Mouse (Mus musculus): ENCODE measurements at regions not wholly inside any gene's neighbourhood (a gene's known extent, or its start where the extent isn't known, plus 50 kb on each side); places are given as distances from the start of the nearest gene placed in this dataset.
A peak's percentile ranks its signal among the peaks of the same experiment; 100 is the strongest.

GRCm38 (mm10) chr8:116837991-116838390 lies 83.3 kb downstream of the Cmc2 start:
- ATAC-seq (ENCODE audit: insufficient number of reproducible peaks, low FRiP score, low TSS enrichment), result no peak

- ATAC-seq (ENCODE audit: insufficient number of reproducible peaks, low FRiP score, low TSS enrichment), result peak; percentile 55; the same call in 1 of the 2 replicates
Observed at GRCm38 (mm10) chr8:116832181-116832580, 89.1 kb downstream of the Cmc2 start.

- ATAC-seq (ENCODE audit: insufficient number of reproducible peaks, low FRiP score, low TSS enrichment), result no peak
Observed at GRCm38 (mm10) chr8:116829631-116830030, 91.6 kb downstream of the Cmc2 start.

GRCm38 (mm10) chr8:116828220-116828619 lies 93.0 kb downstream of the Cmc2 start:
- no peak for ATAC-seq (ENCODE audit: insufficient number of reproducible peaks, low FRiP score, low TSS enrichment)

GRCm38 (mm10) chr8:116827141-116827540 lies 94.1 kb downstream of the Cmc2 start:
- ATAC-seq (ENCODE audit: insufficient number of reproducible peaks, low FRiP score, low TSS enrichment), result no peak

GRCm38 (mm10) chr8:116814118-116814851 lies 81.5 kb upstream of the Cdyl2 start:
- ATAC-seq (ENCODE audit: insufficient number of reproducible peaks, low FRiP score, low TSS enrichment), result peak; percentile 58; the same call in 1 of the 2 replicates

- no peak for ATAC-seq (ENCODE audit: insufficient number of reproducible peaks, low FRiP score, low TSS enrichment)
Observed at GRCm38 (mm10) chr8:116801313-116801712, 68.5 kb upstream of the Cdyl2 start.

- no peak for ATAC-seq (ENCODE audit: insufficient number of reproducible peaks, low FRiP score, low TSS enrichment)
Observed at GRCm38 (mm10) chr8:116800636-116801035, 67.8 kb upstream of the Cdyl2 start.

GRCm38 (mm10) chr8:116798981-116799380 lies 66.2 kb upstream of the Cdyl2 start:
- no peak for ATAC-seq (ENCODE audit: insufficient number of reproducible peaks, low FRiP score, low TSS enrichment)

- ATAC-seq (ENCODE audit: insufficient number of reproducible peaks, low FRiP score, low TSS enrichment), result no peak
Observed at GRCm38 (mm10) chr8:116795713-116796112, 62.9 kb upstream of the Cdyl2 start.

GRCm38 (mm10) chr8:116793107-116793506 lies 60.3 kb upstream of the Cdyl2 start:
- ATAC-seq (ENCODE audit: insufficient number of reproducible peaks, low FRiP score, low TSS enrichment), result no peak

- no peak for ATAC-seq (ENCODE audit: insufficient number of reproducible peaks, low FRiP score, low TSS enrichment)
Observed at GRCm38 (mm10) chr8:116790294-116790693, 57.5 kb upstream of the Cdyl2 start.
